Mouse (Mus musculus) thymus, postnatal 14 days (tissue): ENCODE data around the gene Creb3l2.
"Not testable (repeated sequence)": the region's sequence is repeated elsewhere in the genome, so short reads cannot be mapped to it uniquely, and the experiment has no call there.

Experiments used
- DNase-seq: peaks from one replicate; pipeline ENCODE4 v3.0.0; 2021

The Creb3l2 gene

GRCm38 (mm10) chr6:37407876-37408275 lies 34.1 kb downstream of the Creb3l2 start:
- DNase-seq, result no peak

GRCm38 (mm10) chr6:37406903-37407302 lies 35.0 kb downstream of the Creb3l2 start:
- DNase-seq, result no peak

GRCm38 (mm10) chr6:37406018-37406417 lies 35.9 kb downstream of the Creb3l2 start:
- no peak for DNase-seq

GRCm38 (mm10) chr6:37404325-37404724 lies 37.6 kb downstream of the Creb3l2 start:
- no peak for DNase-seq

GRCm38 (mm10) chr6:37401928-37402327 lies 40.0 kb downstream of the Creb3l2 start:
- no peak for DNase-seq

GRCm38 (mm10) chr6:37400866-37401525 lies 41.0 kb downstream of the Creb3l2 start:
- DNase-seq, result no peak

GRCm38 (mm10) chr6:37400167-37400566 lies 41.8 kb downstream of the Creb3l2 start:
- no peak for DNase-seq

GRCm38 (mm10) chr6:37398943-37399342 lies 43.0 kb downstream of the Creb3l2 start:
- DNase-seq, result no peak

- no peak for DNase-seq
Measured at GRCm38 (mm10) chr6:37397973-37398372, 44.0 kb downstream of the Creb3l2 start.

GRCm38 (mm10) chr6:37397254-37397653 lies 44.7 kb downstream of the Creb3l2 start:
- DNase-seq, result no peak

GRCm38 (mm10) chr6:37396127-37396526 lies 45.8 kb downstream of the Creb3l2 start:
- no peak for DNase-seq

- DNase-seq, result no peak
Measured at GRCm38 (mm10) chr6:37393263-37393662, 48.7 kb downstream of the Creb3l2 start.

- no peak for DNase-seq
Measured at GRCm38 (mm10) chr6:37392262-37392661, 49.7 kb downstream of the Creb3l2 start.

- no peak for DNase-seq
Measured at GRCm38 (mm10) chr6:37391313-37391712, 50.6 kb downstream of the Creb3l2 start.

GRCm38 (mm10) chr6:37388960-37389359 lies 53.0 kb downstream of the Creb3l2 start:
- no peak for DNase-seq

GRCm38 (mm10) chr6:37388501-37388900 lies 53.4 kb downstream of the Creb3l2 start:
- DNase-seq, result no peak

GRCm38 (mm10) chr6:37387281-37387680 lies 54.7 kb downstream of the Creb3l2 start:
- no peak for DNase-seq

- no peak for DNase-seq
Measured at GRCm38 (mm10) chr6:37385602-37386285, 56.2 kb downstream of the Creb3l2 start.

GRCm38 (mm10) chr6:37382761-37383160 lies 59.2 kb downstream of the Creb3l2 start:
- no peak for DNase-seq

- DNase-seq, result no peak
Measured at GRCm38 (mm10) chr6:37377836-37378580, 63.9 kb downstream of the Creb3l2 start.

- not testable (repeated sequence) for DNase-seq
Measured at GRCm38 (mm10) chr6:37377387-37377786, 64.6 kb downstream of the Creb3l2 start.

GRCm38 (mm10) chr6:37375452-37375851 lies 66.5 kb downstream of the Creb3l2 start:
- no peak for DNase-seq

- DNase-seq, result peak; percentile 55
Measured at GRCm38 (mm10) chr6:37371341-37371740, 70.6 kb downstream of the Creb3l2 start.

GRCm38 (mm10) chr6:37370566-37370965 lies 71.4 kb downstream of the Creb3l2 start:
- no peak for DNase-seq
